Mouse (Mus musculus) kidney, postnatal 36 days (tissue): Measurements from ENCODE around the gene Sucnr1.
A peak's percentile ranks its signal among the peaks of the same experiment; 100 is the strongest.
"Not testable (repeated sequence)": the region's sequence is repeated elsewhere in the genome, so short reads cannot be mapped to it uniquely, and the experiment has no call there.

Experiments
- DNase-seq, 2 experiments: peaks; one replicate each; pipeline ENCODE4 v3.0.0; 2021 to 2022; ENCODE audit warnings: mixed read lengths in 2 of 2

Gene Sucnr1

GRCm38 (mm10) chr3:60081648-60082047 lies at the start of gene Sucnr1:
Sucnr1 (plus strand) TSS chr3:60081869.
- peak; percentile 60 to 67 for DNase-seq

GRCm38 (mm10) chr3:60046221-60046913 lies 35.3 kb upstream of the Sucnr1 start:
- peak in 1 of 2 experiments; percentile 41 for DNase-seq

- DNase-seq, result no peak
These were observed 28.3 kb upstream of the Sucnr1 start for GRCm38 (mm10) chr3:60053231-60053927.

- DNase-seq, result no peak
These were observed 27.7 kb upstream of the Sucnr1 start for GRCm38 (mm10) chr3:60053931-60054330.

- peak; percentile 20 to 31 for DNase-seq
These were observed 25.2 kb upstream of the Sucnr1 start for GRCm38 (mm10) chr3:60056451-60056850.

- no peak for DNase-seq
These were observed 24.4 kb upstream of the Sucnr1 start for GRCm38 (mm10) chr3:60057070-60057808.

GRCm38 (mm10) chr3:60057809-60058082 lies 23.9 kb upstream of the Sucnr1 start:
- no peak for DNase-seq

GRCm38 (mm10) chr3:60078883-60079415 lies 2.7 kb upstream of the Sucnr1 start:
- peak; percentile 13 to 51 for DNase-seq

- DNase-seq, result peak in 1 of 2 experiments; percentile 12
These were observed 1.1 kb upstream of the Sucnr1 start for GRCm38 (mm10) chr3:60080572-60080971.

GRCm38 (mm10) chr3:60082746-60083145 lies 1.1 kb downstream of the Sucnr1 start:
- DNase-seq, result no peak

- DNase-seq, result no peak
These were observed 4.1 kb downstream of the Sucnr1 start for GRCm38 (mm10) chr3:60085729-60086128.

- DNase-seq, result peak; percentile 46 to 50
These were observed 9.7 kb downstream of the Sucnr1 start for GRCm38 (mm10) chr3:60091321-60091720.

- peak; percentile 54 to 77 for DNase-seq
These were observed 12.9 kb downstream of the Sucnr1 start for GRCm38 (mm10) chr3:60094386-60095156.

- DNase-seq, result no peak
These were observed 15.3 kb downstream of the Sucnr1 start for GRCm38 (mm10) chr3:60096941-60097340.

GRCm38 (mm10) chr3:60097485-60097884 lies 15.8 kb downstream of the Sucnr1 start:
- no peak for DNase-seq

GRCm38 (mm10) chr3:60098521-60098920 lies 16.9 kb downstream of the Sucnr1 start:
- peak in 1 of 2 experiments; percentile 33 for DNase-seq

GRCm38 (mm10) chr3:60104462-60105109 lies 22.9 kb downstream of the Sucnr1 start:
- peak; percentile 15 to 44 for DNase-seq

- not testable (repeated sequence) for DNase-seq
These were observed 24.8 kb downstream of the Sucnr1 start for GRCm38 (mm10) chr3:60106446-60106845.

- no peak for DNase-seq
These were observed 26.1 kb downstream of the Sucnr1 start for GRCm38 (mm10) chr3:60107736-60108135.

- no peak for DNase-seq
These were observed 27.1 kb downstream of the Sucnr1 start for GRCm38 (mm10) chr3:60108815-60109214.

- no peak for DNase-seq
These were observed 29.6 kb downstream of the Sucnr1 start for GRCm38 (mm10) chr3:60111135-60111710.
